Mouse (Mus musculus) v-Abl transformed pro-B cells (cell line): ENCODE data around the gene Mllt3.

Source experiments
- in situ Hi-C, 2 experiments: fragments of 400-800 bp; cut with MboI; formaldehyde crosslinking; loops; one replicate each; pipeline ENCODE4 v1.15.1; 2025; ENCODE audit not compliant: unreplicated experiment in 2 of 2

Mllt3 gene

GRCm38 (mm10) chr4:88033216-88033653, at the start of gene Mllt3:
Gene Mllt3, minus strand, starts transcription at chr4:88033364.
- in situ Hi-C loops, result loop anchor here (25.0 kb wide), 2 partner anchors 571 to 671 kb away; no protein-coding TSS in a partner anchor

GRCm38 (mm10) chr4:88082381-88082780, 49.2 kb upstream of the Mllt3 start:
- in situ Hi-C loops, result no loop called here

GRCm38 (mm10) chr4:88081885-88082284, 48.7 kb upstream of the Mllt3 start:
- in situ Hi-C loops, result no loop called here

- in situ Hi-C loops, result no loop called here
These were observed 48.3 kb upstream of the Mllt3 start for GRCm38 (mm10) chr4:88081417-88081816.

GRCm38 (mm10) chr4:88078983-88079382, 45.8 kb upstream of the Mllt3 start:
- in situ Hi-C loops, result no loop called here

- in situ Hi-C loops, result no loop called here
These were observed 42.2 kb upstream of the Mllt3 start for GRCm38 (mm10) chr4:88075388-88075787.

- in situ Hi-C loops, result loop anchor here (25.0 kb wide), 2 partner anchors 584 to 684 kb away; no protein-coding TSS in a partner anchor
These were observed 13.1 kb upstream of the Mllt3 start for GRCm38 (mm10) chr4:88046280-88046679.

- in situ Hi-C loops, result loop anchor here (25.0 kb wide), 2 partner anchors 583 to 683 kb away; no protein-coding TSS in a partner anchor
These were observed 12.0 kb upstream of the Mllt3 start for GRCm38 (mm10) chr4:88045151-88045550.

GRCm38 (mm10) chr4:88035361-88035760, 2.2 kb upstream of the Mllt3 start:
- in situ Hi-C loops, result loop anchor here (5.0 to 25.0 kb wide), 5 partner anchors 267 to 673 kb away; no protein-coding TSS in a partner anchor

- in situ Hi-C loops, result loop anchor here (5.0 to 25.0 kb wide), 5 partner anchors 268 to 672 kb away; no protein-coding TSS in a partner anchor
These were observed 1.4 kb upstream of the Mllt3 start for GRCm38 (mm10) chr4:88034387-88035157.

GRCm38 (mm10) chr4:88033729-88034386, 694 bp upstream of the Mllt3 start:
- in situ Hi-C loops, result loop anchor here (25.0 kb wide), 2 partner anchors 572 to 672 kb away; no protein-coding TSS in a partner anchor

- in situ Hi-C loops, result loop anchor here (25.0 kb wide), 2 partner anchors 570 to 670 kb away; no protein-coding TSS in a partner anchor
These were observed 739 bp downstream of the Mllt3 start for GRCm38 (mm10) chr4:88032151-88033098.

- in situ Hi-C loops, result loop anchor here (25.0 kb wide), 2 partner anchors 569 to 669 kb away; no protein-coding TSS in a partner anchor
These were observed 1.7 kb downstream of the Mllt3 start for GRCm38 (mm10) chr4:88031211-88032150.

- in situ Hi-C loops, result loop anchor here in 1 of 2 experiments (5.0 to 10.0 kb wide), 2 partner anchors 109 to 236 kb away; no protein-coding TSS in a partner anchor
These were observed 9.6 kb downstream of the Mllt3 start for GRCm38 (mm10) chr4:88023567-88023966.

GRCm38 (mm10) chr4:88022623-88023022, 10.5 kb downstream of the Mllt3 start:
- in situ Hi-C loops, result loop anchor here in 1 of 2 experiments (5.0 to 10.0 kb wide), 2 partner anchors 108 to 235 kb away; no protein-coding TSS in a partner anchor

- in situ Hi-C loops, result loop anchor here in 1 of 2 experiments (5.0 to 10.0 kb wide), 2 partner anchors 106 to 233 kb away; no protein-coding TSS in a partner anchor
These were observed 12.7 kb downstream of the Mllt3 start for GRCm38 (mm10) chr4:88020421-88020820.

GRCm38 (mm10) chr4:88019645-88020044, 13.5 kb downstream of the Mllt3 start:
- in situ Hi-C loops, result loop anchor here (5.0 to 10.0 kb wide), 2 partner anchors 105 to 232 kb away; no protein-coding TSS in a partner anchor
